Mouse (Mus musculus) gastrocnemius, adult 18-20 months (tissue): ENCODE measurements around the gene Inppl1. TPM values are rescaled to one million over a fixed set of nuclear protein-coding genes. Genes with fewer than 3 reads are reported as not detected.

ENCODE experiments used
- DNase-seq: peaks from one replicate; pipeline ENCODE4 v3.0.0; 2021; ENCODE audit warnings: low spot score
- long read RNA-seq, 2 experiments: library from polyadenylated mRNA; stranded (forward); transcript quantifications; one replicate each; pipeline ENCODE4 v2.0.0; 2021
- total RNA-seq, 2 experiments: library from RNA; stranded (reverse); gene quantifications; 2 replicates each; pipeline ENCODE4 v1.2.3; 2021

Gene Inppl1
- 100 to 1,000 TPM in 1 of 2 experiments, 10 to 100 TPM in 1; 93.5 to 101 TPM for total RNA-seq
- long read RNA-seq, experiment 1, full-length matches to known transcripts = 17 of 76 reads
- long read RNA-seq, experiment 1, partial matches to known transcripts = 32 of 76 reads
- long read RNA-seq, experiment 1, other reads (novel, unspliced or antisense) = 27 of 76 reads
- long read RNA-seq, experiment 2, full-length matches to known transcripts = 8 of 51 reads
- long read RNA-seq, experiment 2, partial matches to known transcripts = 16 of 51 reads
- long read RNA-seq, experiment 2, other reads (novel, unspliced or antisense) = 27 of 51 reads

DNA sequence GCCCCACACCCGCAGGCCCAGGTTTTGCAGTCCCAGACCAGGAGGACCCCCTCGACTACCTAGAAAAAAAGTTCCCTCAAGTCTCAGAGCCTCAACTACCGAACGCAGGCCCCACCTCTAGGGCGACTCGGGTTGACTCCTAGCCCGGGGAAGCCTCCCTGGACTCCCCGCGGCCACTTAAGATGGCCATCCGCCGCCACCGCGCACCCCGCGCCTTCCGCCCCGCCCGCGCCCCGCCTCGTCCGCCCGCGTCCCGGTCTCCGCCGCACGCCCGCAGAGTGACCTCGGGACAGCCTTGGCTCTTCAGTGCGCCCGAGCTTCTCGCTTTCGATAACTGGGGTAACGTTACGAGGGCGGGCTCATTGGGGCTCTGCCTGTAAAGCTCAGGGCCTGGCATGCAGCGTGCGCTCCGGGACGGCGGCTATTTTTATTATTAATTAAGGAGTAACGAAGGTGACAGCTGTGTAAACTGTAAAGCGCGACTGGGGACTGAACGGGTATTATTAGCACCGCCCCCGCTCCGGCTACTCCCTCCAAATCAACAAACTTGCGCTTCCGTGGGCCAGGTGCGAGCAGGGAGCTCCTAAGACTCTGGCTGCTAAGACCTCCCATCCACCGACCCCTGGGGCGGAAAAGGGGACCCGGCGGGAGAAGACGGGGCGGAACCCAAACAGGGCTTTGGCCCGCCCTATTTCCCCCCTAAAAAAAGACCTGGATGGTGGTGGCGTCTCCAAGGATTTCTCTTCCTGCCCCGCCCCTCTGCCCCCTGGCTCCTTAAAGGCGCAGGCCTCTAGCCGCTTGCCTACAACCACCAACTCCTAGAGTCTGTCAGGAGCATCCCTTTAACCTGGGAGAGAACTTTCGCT lies at the start of gene Inppl1:
Inppl1 (minus strand) TSS at position 624 of the 866 bp plus-strand sequence.
- DNase-seq = peak; percentile 95

DNA sequence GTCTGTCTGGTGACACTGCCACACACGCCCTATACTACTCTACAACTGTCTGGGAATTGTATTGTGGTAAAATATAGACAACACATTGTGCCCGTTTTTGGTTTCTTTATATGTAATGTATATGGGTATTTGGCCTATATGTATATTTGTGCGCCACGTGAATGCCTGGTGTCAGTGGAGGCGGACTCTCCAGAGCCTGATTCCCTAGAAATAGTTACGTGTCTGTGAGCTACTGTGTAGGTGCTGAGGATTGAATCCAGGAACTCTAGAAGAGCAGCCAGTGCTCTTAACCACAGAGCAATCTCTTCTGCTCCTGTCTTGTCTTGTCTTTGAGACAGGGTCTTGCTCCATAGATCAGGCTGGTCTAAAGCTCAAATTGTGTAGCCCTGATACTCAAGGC lies 48.2 kb upstream of the Inppl1 start:
- DNase-seq = no peak

DNA sequence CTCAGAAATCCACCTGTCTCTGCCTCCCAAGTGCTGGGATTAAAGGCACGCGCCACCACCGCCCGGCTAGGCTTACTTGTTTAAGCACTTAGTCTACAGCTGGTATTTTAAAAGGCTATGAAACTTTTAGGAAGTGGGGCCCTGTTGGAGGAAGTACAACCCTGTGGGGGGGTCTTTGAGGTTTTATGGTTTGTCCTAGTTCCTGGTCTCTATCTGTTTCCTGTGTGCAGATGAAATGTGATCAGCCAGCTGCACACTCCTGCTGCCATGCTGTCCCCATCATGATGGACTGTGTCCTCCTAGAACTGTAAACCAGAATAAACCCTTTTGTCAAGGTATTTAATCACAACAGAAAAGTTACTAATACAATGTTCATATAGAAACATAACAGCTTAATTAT lies 46.1 kb upstream of the Inppl1 start:
- no peak for DNase-seq

DNA sequence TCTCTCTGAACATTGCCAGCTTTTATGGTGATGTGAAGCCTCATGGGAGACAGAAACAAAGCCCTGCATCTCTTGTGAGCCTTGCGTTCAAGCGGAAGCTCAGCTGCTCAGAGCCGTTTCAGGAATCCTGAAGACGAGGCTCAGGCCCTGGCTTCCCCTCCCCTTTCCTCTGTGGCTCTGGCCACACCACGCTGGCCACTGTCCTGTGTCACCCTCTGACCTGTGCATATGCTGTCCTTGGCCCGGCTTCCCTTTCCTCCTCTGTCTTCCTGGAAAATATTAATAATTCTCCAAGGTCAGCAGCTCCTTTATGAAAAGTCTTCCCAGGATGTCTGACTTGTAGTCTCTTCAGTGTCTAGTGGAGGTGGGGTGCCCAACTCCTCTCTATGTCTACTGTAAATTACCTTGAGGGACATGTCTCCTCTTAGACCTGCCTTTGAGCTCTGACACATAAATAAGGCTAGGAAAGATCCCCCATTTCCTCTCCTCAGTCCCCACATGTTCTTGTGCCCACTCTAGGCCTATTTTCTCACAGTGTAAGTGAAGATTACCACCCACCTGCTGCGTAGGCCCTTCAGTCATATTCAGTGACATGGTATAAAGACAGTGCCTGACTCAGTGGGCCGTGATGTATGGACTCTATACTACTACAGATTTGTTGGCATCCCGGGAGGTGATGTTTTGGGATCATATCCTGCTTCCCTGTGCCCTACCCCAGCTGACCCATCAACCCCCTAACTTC lies 44.6 kb upstream of the Inppl1 start:
- no peak for DNase-seq

DNA sequence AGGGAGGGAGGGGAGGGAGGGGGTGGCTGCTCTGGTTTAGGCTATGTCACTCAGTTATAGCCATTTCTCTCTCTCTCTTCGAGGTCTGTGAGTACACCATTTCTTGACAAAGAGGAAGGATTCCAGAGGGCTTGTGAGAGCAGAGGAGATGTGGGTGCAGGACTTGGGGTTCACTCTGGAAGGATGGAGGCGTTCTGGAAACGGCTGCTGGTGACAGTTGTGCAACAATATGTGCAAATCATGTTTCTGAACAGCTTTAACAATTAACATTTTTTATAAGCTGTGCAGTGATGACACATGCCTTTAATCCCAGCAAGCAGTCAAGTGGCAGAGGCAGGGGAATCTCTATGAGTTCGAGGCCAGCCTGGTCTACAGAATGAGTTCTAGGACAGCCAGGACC lies 42.8 kb upstream of the Inppl1 start:
- no peak for DNase-seq

DNA sequence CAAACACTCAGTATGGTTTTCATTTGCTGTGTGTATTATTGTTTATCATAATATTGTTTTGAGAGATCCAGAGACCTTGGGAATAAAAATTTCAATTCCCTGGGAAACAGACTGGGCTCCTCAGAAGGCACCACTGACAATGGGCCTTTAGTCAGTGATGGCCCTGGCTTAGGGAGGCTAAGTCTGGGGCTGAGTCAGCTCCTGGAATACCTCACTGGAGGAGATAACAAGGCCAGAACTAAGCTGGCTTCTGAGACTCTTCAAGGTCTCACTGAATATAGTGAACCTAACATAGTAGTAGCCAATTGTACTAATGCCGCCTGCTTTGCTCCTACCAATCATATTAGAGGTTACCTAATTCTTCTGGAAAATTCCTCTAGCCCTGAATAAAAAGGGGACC lies 37.9 kb upstream of the Inppl1 start:
- DNase-seq = no peak

DNA sequence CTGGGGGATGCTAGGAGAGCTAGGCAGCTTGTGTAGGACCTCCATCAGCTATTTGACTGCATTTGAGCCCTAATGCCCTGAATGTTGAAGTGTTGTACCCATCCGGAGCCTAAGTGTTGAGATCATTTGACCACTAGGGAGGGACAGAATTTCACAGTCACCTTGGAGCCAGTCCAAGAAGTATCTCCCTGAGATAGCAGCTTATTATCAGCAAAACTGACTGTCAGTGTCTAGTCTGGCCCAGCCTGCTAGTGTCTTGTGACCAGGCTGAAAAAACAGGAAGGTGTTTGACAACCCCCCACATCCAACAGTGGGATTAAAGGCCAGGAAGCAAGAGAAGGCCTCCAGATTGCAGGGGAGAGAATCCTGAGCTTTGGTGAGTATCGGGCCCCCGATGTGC lies 33.3 kb upstream of the Inppl1 start:
- DNase-seq = no peak

DNA sequence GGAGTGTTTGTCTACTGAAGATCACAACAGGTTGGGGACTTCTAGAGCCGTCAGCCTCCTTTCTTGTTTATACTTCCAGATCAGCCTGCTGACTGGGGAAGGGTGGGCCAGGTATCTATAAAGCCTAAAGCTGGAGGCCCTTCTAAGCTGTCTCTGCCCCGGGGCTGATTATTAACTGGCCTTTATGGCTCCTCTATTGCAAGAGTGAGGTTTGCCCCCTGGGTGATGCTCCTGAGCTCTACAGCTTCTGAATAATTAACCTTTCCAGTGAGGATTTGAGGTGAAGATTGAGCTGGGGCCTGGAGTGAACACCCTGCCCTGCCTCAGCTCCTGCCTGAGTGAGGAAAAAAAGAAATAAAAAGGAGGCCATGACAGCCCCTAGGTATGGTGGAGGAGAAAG lies 32.6 kb upstream of the Inppl1 start, which contains the start of gene Folr1:
Folr1 (minus strand) TSS at position 160 of the 400 bp plus-strand sequence.
- DNase-seq = no peak

DNA sequence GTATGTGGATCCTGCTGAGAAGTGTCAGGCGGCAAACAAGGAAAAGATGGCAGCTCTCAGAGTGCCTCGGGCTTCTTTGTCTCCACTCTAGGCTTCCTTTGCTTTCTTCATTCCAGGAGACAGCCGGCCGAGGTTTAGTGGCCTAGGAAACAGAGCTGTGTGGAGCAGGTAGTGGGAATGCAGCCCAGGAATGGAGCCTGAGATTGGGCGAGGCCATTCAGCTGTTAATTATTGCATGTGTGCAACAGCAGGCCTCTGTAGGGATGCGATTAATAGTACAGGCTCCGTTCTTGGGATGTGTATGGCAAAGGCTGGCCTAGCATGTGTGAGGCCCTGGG lies 31.1 kb upstream of the Inppl1 start:
- no peak for DNase-seq

DNA sequence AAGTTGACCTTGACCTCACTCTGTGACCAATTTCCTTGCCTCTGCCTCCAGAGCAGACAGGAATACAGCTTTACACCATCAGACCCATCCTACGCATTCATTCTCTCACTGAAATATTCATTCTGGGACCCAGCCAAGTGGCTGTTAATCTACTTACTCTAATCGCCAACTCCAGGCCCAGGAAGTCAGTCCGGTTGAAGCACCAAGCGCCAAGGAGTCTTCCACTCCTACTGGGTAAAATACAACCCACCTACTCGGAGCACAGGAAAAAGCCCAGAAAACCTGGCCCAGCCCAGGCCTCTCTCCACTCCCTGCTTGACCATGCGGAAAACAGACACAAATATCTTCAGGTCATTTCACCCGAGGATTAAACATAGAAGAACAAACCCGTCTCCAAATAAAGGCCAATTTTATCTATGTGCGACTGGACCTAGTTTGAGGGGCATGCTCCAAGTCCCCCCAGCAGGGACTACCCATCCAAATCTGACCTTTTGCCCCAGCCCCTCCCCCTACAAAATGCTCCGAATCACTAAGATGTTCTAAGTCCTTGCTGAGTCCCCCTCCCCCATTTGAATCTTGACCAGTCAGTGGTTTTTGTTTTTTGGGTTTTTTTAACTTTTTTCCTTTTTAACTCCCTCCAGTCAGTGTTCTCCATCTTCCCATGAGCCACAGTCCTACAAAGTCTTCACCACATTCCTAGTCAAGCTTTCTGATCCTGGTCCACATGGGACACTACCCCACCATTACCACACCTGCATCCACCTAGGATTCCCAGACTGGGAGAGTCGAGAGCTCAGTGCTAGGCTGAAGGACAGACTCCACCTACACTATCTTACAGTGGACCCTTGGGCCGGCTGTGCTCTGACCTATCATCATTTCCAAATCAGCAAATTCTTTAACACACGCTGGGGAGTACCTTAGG lies 30.5 kb upstream of the Inppl1 start:
- no peak for DNase-seq

DNA sequence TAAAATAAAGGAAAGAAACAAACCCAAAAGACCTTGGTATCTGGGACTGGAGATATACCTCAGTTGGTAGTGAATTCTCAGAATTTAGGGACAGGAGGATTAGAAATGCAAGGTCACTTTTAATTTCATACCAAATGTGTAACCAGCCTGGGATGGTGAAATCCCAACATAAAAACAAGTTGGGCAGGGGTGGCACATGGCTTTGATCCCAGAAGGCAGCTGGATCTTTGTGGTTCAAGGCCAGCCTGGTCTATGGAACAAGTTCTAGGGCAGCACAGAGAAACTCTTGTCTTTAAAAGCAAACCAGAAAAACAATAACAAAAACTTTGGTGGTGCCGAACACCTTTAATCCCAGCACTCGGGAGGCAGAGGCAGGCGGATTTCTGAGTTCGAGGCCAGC lies 29.5 kb upstream of the Inppl1 start:
- no peak for DNase-seq

DNA sequence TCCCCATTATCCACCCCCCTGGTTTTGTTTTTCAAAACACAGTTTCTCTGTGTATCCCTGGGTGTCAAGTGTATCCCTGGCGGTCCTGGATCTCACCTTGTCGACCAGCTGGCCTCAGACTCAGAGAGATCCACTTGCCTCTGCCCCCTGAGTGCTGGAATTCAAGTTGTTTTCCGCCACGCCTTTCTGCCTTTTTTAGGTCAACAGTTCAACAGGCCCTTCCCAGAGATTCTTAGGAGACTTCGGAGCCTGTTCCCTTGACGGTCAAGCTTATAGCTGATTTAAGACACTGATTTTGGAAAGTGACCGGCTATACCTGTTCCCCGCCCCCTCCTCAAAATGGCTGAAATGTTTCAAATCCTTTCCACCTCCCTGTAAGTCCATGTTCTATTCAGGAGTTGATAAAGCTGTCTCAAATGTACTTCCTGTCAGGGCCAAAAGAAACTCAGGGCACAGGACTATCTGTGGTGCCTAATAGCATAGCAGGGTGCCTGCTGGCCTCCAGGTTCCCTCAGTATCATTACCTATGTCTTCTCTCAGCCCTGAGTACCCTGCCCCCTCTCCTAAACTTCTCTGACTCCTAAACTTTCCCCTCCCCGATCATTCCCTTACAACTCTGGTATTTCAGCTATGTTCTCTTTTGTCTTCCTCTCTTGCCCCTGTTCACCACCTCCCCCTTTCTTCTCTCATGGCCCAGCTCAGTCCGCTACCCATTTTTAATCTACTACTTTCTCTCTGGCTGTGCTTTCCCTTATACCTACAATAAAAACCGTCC lies 28.6 kb upstream of the Inppl1 start:
- DNase-seq = no peak

DNA sequence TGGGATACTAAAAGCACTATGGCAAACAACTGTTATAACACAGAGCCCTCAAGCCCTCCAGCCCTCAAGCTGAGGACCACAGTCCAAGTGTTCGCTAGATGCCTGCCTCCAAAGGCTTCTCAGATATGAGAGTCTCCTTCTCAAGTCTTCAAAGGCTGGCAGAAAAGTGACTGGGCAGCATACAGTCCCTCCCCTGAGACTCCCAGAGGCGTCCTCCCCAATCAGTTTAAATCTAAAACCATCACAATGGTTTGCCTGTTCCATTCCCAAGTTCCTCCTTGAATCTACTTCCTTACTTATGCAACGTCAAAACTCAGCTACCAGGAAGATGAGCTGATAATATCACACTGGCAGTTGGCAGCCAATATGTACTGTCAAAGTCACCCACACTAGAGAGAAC lies 25.4 kb upstream of the Inppl1 start, which contains the start of gene Anapc15:
Anapc15 (plus strand) TSS at position 301 of the 400 bp plus-strand sequence.
- no peak for DNase-seq

DNA sequence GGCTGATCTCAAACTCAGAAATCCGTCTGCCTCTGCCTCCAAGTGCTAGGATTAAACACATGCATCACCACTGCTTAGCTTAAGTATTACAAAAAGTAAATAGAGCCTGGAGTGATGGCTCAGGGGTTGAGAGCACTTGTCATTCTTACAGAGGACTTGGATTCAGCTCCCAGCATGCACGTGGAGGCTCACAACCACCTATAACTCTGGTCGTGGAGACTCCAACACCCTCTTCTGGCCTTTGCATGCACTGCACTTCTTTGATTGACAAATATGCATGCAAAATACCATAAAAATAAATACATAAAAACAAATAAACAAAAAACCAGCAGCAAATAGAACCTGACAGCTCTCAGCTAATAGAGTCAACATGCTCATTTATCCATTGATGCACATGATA lies 24.3 kb upstream of the Inppl1 start:
- no peak for DNase-seq

DNA sequence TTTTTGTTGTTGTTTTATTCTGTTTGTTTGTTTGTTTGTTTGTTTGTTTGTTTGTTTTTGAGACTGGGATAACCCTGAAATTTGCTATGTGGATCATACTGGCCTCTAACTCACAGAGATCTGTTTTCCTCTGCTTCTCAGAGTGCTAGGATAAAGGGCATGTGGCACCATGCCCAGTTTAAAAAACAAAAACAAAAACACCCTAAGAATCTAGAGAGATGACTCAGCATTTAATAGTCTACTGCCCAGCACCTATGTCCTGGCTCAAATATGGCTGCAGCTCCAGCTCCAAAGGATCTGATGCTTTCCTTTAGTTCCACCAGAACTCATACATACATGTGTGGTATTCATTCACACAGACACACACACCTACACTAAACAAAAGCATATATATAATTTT lies 22.9 kb upstream of the Inppl1 start:
- DNase-seq = no peak

DNA sequence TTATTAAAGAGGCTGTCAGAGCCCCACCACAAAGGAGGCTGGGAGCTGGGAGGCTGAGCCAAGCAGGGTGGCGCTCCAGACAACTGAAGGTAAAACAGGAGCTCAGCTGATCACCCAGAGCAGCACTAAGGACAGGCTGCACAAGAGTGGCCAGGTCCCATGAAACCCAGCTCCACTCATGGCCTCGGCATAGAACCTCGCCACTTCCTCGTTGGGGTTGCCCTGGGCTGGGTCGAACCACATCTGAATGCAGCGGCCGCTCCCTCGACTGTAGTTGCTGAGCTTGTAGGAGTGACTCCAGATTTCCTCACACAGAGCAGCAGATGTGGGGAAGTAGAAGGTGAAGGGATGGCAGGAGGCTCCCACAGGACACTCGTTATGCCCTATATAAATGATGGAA lies 20.3 kb upstream of the Inppl1 start:
- DNase-seq = no peak

DNA sequence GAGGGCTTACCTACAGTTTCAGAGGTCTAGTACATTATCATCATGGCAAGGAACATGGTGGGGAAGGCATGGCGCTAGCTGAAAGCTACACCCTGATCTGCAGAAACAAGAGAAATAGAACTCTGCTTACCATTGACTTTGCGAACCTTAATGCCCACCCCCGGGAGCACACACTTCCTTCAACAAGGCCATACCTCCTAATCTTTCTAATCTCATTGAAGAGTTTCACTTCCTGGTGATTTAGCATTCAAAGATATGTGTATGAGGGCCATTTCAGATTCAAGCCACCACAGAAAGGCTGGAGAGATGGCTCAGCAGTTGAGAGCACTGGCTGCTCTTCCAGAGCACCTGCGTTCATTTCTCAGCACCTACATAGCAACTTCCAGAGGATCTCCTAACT lies 19.1 kb upstream of the Inppl1 start, which contains the start of gene Folr2:
Folr2 (minus strand) TSS at position 101 of the 400 bp plus-strand sequence.
- no peak for DNase-seq

DNA sequence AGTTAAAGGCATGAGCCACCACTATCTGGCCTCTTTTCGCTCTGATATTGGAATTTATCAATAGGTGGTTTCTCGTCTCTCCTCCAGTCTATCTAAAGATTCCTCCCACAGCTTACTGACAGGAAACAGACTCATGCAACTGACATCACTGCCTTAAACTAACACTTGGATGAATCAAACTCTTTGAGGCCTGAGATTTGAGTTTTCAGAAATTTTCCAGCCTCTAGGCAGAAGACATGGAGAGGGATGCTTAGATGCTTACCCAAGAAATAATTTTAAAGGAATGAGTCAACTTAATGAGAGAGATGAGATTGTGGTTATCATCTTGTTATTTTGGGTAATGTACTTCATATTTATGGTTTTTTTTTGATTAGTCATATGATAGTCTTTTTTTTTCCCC lies 15.8 kb upstream of the Inppl1 start:
- no peak for DNase-seq

DNA sequence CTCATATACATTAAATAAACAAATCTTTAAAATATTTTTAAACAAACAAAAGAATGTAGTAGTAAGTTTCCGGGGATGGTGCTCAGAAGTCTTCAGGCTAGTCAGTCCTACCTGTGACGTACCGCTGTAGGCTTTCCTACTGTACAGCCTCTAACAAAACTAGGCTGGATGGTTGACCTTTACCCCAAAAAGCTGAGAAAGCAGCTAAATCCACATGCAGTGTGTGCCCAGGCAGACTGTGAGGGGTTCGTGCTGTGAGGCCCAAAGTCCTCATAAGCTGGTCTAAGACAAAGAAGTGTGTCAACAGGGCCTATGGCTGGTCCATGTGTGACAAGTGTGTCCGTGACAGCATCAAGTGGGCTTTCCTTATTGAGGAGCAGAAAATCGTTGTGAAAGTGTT lies 14.8 kb upstream of the Inppl1 start:
- DNase-seq = no peak

DNA sequence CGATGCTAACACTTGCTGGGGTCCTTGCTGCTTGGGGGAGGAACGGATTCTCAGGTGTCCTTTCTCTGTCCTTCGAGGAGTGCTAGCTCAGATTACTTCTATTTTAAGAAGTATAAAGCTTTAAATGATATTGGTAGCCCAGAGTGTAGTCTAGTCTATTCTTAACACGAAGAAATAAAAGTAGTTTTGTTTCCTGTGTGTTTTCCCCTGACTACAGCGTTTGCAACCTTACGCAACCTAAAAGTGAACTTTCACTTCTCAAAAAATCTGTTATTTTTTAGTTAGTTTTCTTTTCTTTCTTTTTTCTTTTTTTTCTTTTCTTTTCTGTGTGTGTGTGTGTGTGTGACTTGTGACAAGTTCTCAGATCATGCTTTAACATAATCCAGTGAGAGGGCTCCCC lies 13.7 kb upstream of the Inppl1 start:
- DNase-seq = no peak
